Mouse (Mus musculus) intestine, embryonic 14.5 days (tissue): Measurements from ENCODE around the gene Gm498. TPM values are rescaled to one million over a fixed set of nuclear protein-coding genes. Genes with fewer than 3 reads are reported as not detected.
A peak's percentile ranks its signal among the peaks of the same experiment; 100 is the strongest.

Experiments used
- ATAC-seq: fragments of 200-750 bp; cut with Nextera tagmentation; replicated peaks from 2 replicates; pipeline ENCODE4 v1.8.0; 2017; ENCODE audit warnings: low read depth, moderate number of reproducible peaks, moderate TSS enrichment, moderate library complexity; ENCODE audit not compliant: low FRiP score, low TSS enrichment
- DNase-seq: peaks from one replicate; pipeline ENCODE4 v3.0.0-alpha.2; 2018; ENCODE audit warnings: low spot score
- H3K27ac ChIP-seq: fragments of 300-500 bp; sonication (generic); 2 replicates; pipeline ENCODE4 v1.5.1; 2014; ENCODE audit warnings: low read depth, mild to moderate bottlenecking, control low read depth
- H3K27me3 ChIP-seq: fragments of 300-500 bp; sonication (generic); replicated peaks from 2 replicates; pipeline ENCODE4 v1.6.1; 2014; ENCODE audit warnings: low read length, control low read depth; ENCODE audit not compliant: control insufficient read depth, insufficient read depth
- H3K36me3 ChIP-seq: fragments of 300-500 bp; sonication (generic); 2 replicates; pipeline ENCODE4 v1.6.1; 2014; ENCODE audit warnings: low read length, control low read depth; ENCODE audit not compliant: control insufficient read depth, insufficient read depth
- H3K4me1 ChIP-seq: fragments of 300-500 bp; sonication (generic); replicated peaks from 2 replicates; pipeline ENCODE4 v1.6.1; 2014; ENCODE audit warnings: low read length, control low read depth, mixed read lengths; ENCODE audit not compliant: control insufficient read depth, insufficient read depth
- H3K4me2 ChIP-seq: fragments of 300-500 bp; sonication (generic); 2 replicates; pipeline ENCODE4 v1.6.1; 2014; ENCODE audit warnings: low read length
- H3K4me3 ChIP-seq: fragments of 300-500 bp; sonication (generic); 2 replicates; pipeline ENCODE4 v1.5.1; 2014; ENCODE audit warnings: low read depth, low read length, control low read depth, mixed read lengths
- H3K9ac ChIP-seq: fragments of 300-500 bp; sonication (generic); 2 replicates; pipeline ENCODE4 v1.6.1; 2014; ENCODE audit warnings: mild to moderate bottlenecking, low read length
- H3K9me3 ChIP-seq: fragments of 300-500 bp; sonication (generic); 2 replicates; pipeline ENCODE4 v1.6.1; 2016; ENCODE audit warnings: low read length, control low read depth; ENCODE audit not compliant: control insufficient read depth
- WGBS: fragments of 180-500 bp; shearing (Covaris S2); extraction: QIAGEN DNeasy Blood & Tissue Kit; methylation state at CpG from one replicate; pipeline ENCODE4 v1.1.7; 2014; 5-methylcytosine and 5-hydroxymethylcytosine counted together
- polyA plus RNA-seq: library from polyadenylated mRNA; unstranded; fragments of >200 nt; fragmentation: Nextera tagmentation; extraction: Ambion mirVana; gene quantifications from 2 replicates; pipeline ENCODE4 v1.2.1, GENCODE M21; 2014

The Gm498 gene
- polyA plus RNA-seq, 1 experiment from 2014 or later = not detected

DNA sequence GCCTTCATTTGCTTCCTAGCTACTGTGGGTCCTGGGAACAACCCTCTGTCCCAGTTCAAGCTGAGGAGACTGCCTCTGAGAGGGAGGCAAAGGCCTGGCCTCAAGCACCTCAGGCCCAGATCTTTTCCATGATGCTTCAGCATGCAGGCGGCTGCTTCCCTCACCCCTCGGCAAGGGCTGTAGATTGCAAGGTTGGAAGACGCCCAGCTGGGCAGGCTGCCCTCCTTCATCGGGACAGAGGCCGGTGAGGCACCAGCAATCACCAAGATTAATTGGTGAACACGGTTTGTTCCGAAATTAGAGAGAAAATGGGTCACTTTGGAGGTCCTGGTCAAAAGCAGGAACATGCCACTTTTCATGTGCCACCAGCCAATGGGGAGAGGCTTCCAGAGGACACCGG is 47.0 kb downstream of the Gm498 start:
- H3K9me3 ChIP-seq = peaks cover 6% of the 10 kb centered on the region; the same call in 1 of the 2 replicates
- no peak for DNase-seq
- no peak overlapping the region for H3K27ac ChIP-seq
- no peaks in the 10 kb centered on the region for H3K36me3 ChIP-seq
- no peak for ATAC-seq
- no peak overlapping the region for H3K4me2 ChIP-seq
- no peaks in the 10 kb centered on the region for H3K27me3 ChIP-seq
- WGBS = 84% methylated on average over 8 of the region's 8 CpGs
- no peak overlapping the region for H3K4me3 ChIP-seq
- no peak overlapping the region for H3K9ac ChIP-seq
- no peaks in the 10 kb centered on the region for H3K4me1 ChIP-seq

- Histone ChIP-seq H3K36me3 (no peaks in the 10 kb centered on the region), H3K27me3 (no peaks in the 10 kb centered on the region), H3K4me1 (no peaks in the 10 kb centered on the region), H3K4me2 (no peak overlapping the region), H3K9ac (no peak overlapping the region), H3K4me3 (no peak overlapping the region), H3K9me3 (peaks cover 6% of the 10 kb centered on the region; the same call in 1 of the 2 replicates), H3K27ac (peak overlapping the region; percentile 64)
- ATAC-seq (no peak), DNase-seq (no peak)
- 65% methylated on average over 3 of the region's 3 CpGs for WGBS
Measured at GRCm38 (mm10) chr7:143919031-143919679, 52.5 kb downstream of the Gm498 start.

GRCm38 (mm10) chr7:143929899-143930298 is 63.3 kb downstream of the Gm498 start:
- Histone ChIP-seq H3K36me3 (no peaks in the 10 kb centered on the region), H3K4me1 (no peaks in the 10 kb centered on the region), H3K9me3 (no peaks in the 10 kb centered on the region), H3K27ac (no peak overlapping the region), H3K4me3 (no peak overlapping the region), H3K9ac (no peak overlapping the region), H3K4me2 (no peak overlapping the region), H3K27me3 (no peaks in the 10 kb centered on the region)
- no peak for DNase-seq
- no peak for ATAC-seq
- WGBS = 94% methylated on average over 1 of the region's 1 CpGs

DNA sequence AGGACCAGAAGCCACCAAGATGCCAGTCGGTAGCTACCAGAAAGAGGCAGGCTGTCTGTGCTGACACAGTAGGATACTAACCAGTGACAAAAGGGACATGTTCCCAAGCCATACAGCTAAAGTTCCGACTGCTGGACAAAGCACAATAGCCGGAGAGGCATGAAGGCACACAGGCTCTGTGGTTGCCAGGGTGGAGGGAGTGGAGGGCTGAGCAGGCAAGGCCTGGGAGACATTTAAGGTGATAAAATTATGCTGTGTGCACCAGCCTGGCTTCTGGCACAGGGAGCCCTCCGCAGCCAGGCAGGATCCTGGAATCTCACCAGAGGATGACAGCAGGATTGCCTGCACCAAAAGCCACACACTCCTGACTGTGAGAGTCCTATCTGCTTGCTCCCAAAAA is 72.0 kb downstream of the Gm498 start:
- Histone ChIP-seq H3K27me3 (no peaks in the 10 kb centered on the region), H3K9me3 (no peaks in the 10 kb centered on the region), H3K4me2 (no peak overlapping the region), H3K4me1 (no peaks in the 10 kb centered on the region), H3K9ac (no peak overlapping the region), H3K36me3 (no peaks in the 10 kb centered on the region), H3K4me3 (no peak overlapping the region), H3K27ac (no peak overlapping the region)
- DNase-seq (no peak), ATAC-seq (no peak)
- 64% methylated on average over 4 of the region's 4 CpGs for WGBS

- H3K27ac ChIP-seq = no peak overlapping the region
- DNase-seq (no peak), ATAC-seq (no peak)
- H3K4me3 ChIP-seq = no peak overlapping the region
- H3K27me3 ChIP-seq = no peaks in the 10 kb centered on the region
- H3K4me1 ChIP-seq = no peaks in the 10 kb centered on the region
- no peaks in the 10 kb centered on the region for H3K36me3 ChIP-seq
- H3K9ac ChIP-seq = no peak overlapping the region
- no peaks in the 10 kb centered on the region for H3K9me3 ChIP-seq
- H3K4me2 ChIP-seq = no peak overlapping the region
- WGBS = 70% methylated on average over 3 of the region's 3 CpGs
Measured at GRCm38 (mm10) chr7:143939476-143939875, 72.8 kb downstream of the Gm498 start.

DNA sequence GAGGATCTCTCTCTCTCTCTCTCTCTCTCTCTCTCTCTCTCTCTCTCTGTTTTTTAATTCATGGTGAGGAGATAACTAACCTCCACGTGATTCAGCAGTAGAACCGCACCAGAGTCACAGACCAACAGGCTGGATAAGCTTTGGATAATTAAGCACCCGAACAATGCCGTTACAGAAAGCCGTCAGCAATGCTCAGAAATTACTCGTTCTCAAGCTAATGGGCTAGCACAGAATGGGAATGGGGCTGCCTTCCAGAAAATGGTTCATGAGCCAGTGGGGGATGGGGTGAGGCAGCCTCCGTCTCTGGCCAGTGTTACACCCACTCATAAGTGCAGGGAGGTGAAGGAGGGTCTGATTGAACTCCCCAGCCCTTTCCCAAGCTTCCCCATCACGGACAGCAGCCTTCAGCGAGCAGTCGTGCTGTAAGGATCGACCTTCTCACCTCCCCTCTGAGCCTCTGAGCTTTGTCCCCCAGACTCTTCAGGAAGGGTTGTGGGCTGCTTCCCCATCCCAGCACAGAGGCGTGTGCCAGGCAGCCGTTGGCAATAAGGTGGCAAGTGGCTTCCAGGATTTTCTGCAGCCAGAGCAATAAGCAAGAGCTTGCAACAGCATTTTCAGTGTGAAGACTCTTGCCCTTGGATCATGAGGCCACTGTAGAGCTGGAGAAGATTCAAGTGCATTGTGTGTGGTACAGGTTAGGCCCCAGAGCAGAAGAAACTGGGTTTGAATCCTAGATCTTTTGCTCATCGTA is 76.5 kb downstream of the Gm498 start:
- no peak for DNase-seq
- no peaks in the 10 kb centered on the region for H3K4me1 ChIP-seq
- no peak overlapping the region for H3K9ac ChIP-seq
- H3K4me3 ChIP-seq = no peak overlapping the region
- WGBS = 80% methylated on average over 14 of the region's 14 CpGs
- H3K9me3 ChIP-seq = no peaks in the 10 kb centered on the region
- no peak overlapping the region for H3K4me2 ChIP-seq
- H3K36me3 ChIP-seq = no peaks in the 10 kb centered on the region
- H3K27ac ChIP-seq = no peak overlapping the region
- no peak for ATAC-seq
- no peaks in the 10 kb centered on the region for H3K27me3 ChIP-seq

- no peak overlapping the region for H3K4me3 ChIP-seq
- no peaks in the 10 kb centered on the region for H3K36me3 ChIP-seq
- H3K9ac ChIP-seq = no peak overlapping the region
- no peaks in the 10 kb centered on the region for H3K9me3 ChIP-seq
- no peak overlapping the region for H3K4me2 ChIP-seq
- H3K27ac ChIP-seq = no peak overlapping the region
- H3K27me3 ChIP-seq = no peaks in the 10 kb centered on the region
- DNase-seq = no peak
- H3K4me1 ChIP-seq = no peaks in the 10 kb centered on the region
- WGBS = 69% methylated on average over 6 of the region's 6 CpGs
- ATAC-seq = no peak
Measured at GRCm38 (mm10) chr7:143944421-143944980, 77.9 kb downstream of the Gm498 start.
